Mouse (Mus musculus) left cerebral cortex, postnatal 36 days (tissue): ENCODE measurements around the gene Htr1d. TPM values are rescaled to one million over a fixed set of nuclear protein-coding genes. Genes with fewer than 3 reads are reported as not detected.

Experiments used
- DNase-seq, 2 experiments: peaks; one replicate each; pipeline ENCODE4 v3.0.0; 2021 to 2022; ENCODE audit warnings: low spot score in 2 of 2, mixed read lengths in 1 of 2
- intact Hi-C: fragments of 180-260 bp; cut with DNase I; formaldehyde crosslinking; loops from one replicate; pipeline ENCODE4 v1.15.1; 2025
- total RNA-seq, 2 experiments: library from RNA; stranded (reverse); gene quantifications; 2 replicates each; pipeline ENCODE4 v1.2.3; 2021

Gene Htr1d
- total RNA-seq, 2 experiments from 2014 or later: 1.9 to 7.2 TPM

DNA sequence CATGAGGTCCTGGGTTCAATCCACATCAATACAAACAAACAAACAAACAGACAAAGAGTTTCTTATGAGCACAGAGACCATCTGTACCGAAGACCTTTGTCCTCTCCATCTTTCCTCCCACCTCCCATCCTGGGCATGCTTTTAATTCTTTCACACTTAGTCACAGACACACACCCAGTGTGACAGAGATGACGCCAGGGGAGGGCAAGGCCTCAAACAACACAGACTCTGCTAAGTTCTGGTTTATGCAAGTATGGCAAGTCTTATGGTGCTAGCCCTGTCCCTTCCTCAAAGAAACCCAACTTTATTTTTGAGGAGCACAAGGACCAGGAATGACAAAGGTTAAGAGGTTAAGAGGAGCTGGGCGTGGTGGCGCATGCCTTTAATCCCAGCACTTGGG is 26.9 kb downstream of the Htr1d start:
- no peak for DNase-seq
- intact Hi-C loops: no loop called here

DNA sequence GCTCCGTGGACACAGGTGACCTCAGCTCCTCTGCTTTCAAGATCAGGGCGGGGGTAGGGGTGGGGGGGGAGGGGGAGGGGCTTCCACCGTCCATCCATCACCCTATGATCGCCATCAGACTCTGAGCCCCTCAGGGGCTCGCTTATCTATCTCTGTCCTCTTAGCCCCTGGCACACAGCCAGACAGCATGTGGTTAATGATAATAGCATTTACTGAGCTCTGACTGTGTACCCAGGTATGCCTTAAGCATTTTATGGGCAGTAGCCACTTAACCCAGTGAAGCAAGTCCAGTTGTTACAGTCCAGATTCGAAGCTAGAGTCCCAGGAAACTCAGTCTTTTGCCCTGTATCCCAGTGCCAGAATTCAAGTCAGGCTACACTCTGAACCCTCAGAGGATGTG is 28.2 kb downstream of the Htr1d start:
- no peak for DNase-seq
- intact Hi-C loops: no loop called here

DNA sequence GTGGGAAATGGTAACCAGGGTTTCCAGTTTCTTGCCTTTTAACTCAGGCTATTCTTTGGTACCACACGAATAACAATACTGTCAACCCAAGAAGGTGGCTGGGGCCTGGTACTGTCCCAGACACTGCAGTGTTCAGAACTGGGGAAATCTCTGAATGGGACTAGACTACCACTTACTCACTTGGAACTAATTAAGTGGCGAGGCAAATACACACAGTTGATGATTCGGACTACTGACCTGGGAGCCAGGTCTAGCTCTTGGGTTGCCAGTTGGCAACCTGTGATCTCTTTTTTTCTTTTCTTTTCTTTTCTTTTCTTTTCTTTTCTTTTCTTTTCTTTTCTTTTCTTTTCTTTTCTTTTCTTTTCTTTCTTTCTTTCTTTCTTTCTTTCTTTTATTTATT is 29.0 kb downstream of the Htr1d start:
- intact Hi-C loops: no loop called here
- no peak for DNase-seq

DNA sequence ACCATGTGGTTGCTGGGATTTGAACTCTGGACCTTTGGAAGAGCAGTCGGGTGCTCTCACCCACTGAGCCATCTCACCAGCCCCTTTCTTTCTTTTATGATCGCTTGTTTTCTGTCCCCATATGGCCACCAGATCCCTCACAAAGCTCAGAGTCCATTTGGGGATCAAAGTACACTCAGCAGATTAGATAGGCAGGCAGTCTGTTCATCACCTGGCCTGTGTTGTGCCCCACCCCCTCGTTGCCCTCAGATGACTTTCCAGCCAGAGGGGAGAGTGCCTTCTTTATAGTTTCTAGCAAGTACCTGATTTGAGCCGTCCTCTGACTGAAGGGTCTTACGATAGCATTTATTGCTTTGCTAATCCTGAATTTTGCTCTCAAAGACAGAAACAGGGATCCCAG is 29.5 kb downstream of the Htr1d start:
- DNase-seq: no peak
- intact Hi-C loops: no loop called here

DNA sequence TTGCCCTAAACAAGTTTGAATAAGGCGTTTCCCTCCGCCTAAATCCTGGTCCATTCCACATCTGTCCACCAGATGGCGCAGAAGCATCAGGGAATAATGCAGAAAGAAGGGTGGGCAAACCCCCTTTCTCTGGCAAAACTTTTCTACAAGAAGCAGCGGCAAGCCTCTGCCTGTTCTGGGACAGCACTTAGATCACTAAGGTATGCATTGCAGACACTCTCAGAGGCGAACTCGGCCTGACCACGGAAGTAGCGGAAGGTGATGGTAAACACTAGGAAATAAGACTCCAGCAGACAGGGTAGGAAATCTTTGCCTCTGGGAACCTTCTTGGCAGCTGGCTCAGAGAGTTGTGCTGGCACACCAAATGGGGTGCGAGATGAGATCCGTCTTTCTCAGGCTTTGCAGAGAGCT is 31.5 kb downstream of the Htr1d start:
- intact Hi-C loops: loop anchor here (1.0 to 5.0 kb wide), 3 partner anchors 71 to 166 kb away; partner anchors contain the start of gene Kdm1a
- DNase-seq: peak; percentile 70 to 79

DNA sequence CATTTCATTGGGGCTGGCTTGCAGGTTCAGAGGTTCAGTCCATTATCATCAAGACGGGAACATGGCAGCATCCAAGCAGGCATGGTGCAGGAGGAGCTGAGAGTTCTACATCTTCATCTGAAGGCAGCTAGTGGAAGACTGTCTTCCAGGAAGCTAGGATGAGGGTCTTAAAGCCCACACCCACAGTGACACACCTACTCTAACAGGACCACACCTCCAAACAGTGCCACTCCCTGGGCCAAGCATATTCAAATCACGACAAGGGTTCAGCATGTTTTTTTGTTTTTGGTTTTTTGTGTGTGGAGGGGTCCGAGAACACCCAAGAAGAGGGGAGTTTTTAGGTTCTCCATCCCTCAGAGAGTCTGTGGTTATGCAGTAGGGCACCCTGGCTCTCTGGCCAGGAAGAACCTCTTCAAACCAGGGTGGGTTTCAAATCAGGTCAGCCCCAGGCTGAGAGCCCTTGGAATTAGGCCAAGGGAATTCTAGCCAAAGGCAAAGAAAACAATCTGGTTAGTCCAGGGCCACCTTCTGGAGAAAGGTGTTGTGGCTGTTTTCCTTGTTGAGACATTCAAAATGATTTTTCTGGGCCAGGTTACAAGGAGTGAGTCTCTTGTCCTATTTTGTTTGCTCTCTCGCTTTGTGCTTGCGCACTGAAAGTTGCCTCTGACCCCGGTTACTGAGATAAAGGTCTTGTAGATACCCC is 33.3 kb downstream of the Htr1d start:
- no peak for DNase-seq
- intact Hi-C loops: loop anchor here (5.0 kb wide), 1 partner anchor 146 kb away; the partner anchor contains the start of gene Kdm1a

DNA sequence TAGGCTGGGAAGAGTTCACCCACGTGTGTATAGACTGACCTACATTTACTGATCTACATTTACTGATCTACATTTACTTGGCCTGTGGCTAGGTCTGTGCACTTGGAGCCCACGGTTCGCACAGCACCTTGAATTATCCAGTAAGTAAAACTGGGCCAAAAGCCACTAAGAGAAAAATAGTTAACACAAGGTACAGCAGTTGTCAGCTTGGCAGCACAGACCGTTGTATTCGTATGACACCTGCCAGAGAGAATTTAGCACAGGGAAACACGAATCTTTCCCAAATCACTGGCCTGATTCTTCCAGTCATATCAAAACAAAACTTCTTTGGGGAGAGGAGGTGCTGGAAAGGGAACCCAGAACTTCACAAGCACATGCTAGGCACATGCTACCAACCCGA is 35.0 kb downstream of the Htr1d start:
- intact Hi-C loops: loop anchor here (5.0 kb wide), 1 partner anchor 144 kb away; the partner anchor contains the start of gene Kdm1a
- no peak for DNase-seq

DNA sequence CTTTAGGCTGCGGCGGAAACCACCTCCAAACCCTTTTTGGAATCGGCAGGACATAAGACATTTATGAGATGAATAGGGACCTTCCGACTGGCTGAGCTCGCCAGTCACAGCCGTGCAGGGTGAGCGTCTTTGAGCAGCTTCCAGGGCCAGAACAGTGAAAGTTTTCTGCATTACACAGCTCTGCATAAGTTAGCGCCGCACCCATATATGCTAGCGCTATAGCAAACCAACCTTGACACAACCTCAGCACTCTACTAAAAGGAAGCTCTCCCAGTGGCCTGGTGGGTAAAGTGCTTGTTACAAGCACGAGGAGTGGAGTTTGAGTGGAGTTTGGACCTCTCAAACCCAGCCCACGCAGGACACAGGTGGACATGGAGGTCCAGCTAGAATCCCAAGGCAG is 35.9 kb downstream of the Htr1d start:
- intact Hi-C loops: loop anchor here (5.0 kb wide), 1 partner anchor 143 kb away; the partner anchor contains the start of gene Kdm1a
- no peak for DNase-seq

DNA sequence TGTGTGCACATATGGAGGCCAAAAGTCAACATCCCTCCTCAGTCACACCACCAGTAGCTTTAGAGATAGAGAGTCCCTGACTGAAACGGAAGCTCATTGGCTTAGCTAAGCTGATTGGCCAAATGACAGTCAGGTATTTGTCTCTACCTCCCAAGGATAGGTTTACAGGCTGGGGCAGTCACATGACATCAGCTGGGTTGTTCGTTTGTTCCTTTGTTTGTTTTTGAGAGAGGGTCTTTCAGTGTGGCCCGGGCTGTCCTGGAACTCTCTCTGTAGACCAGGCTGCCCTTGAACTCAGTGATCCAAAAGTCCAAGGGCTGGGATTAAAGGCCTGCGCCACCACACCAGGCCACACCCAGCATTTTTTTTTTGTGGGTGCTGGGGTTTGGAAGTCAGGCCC is 37.9 kb downstream of the Htr1d start:
- no peak for DNase-seq
- intact Hi-C loops: no loop called here

DNA sequence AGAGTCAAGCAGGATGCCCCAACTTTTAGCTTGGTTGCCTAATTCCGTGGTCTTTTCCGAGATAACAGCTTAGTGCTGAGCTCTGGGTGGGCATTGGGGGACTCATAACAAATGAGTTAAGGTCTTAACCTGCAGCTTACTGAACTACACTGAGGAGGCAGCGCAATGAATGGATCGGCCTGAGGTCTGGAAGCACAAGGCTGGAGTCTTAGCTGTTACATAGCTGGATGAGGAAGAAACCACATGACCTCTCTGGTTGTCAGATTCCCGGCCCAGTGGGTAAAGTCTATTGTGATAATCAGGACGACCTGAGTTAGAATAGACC is 38.4 kb downstream of the Htr1d start:
- DNase-seq: peak in 1 of 2 experiments; percentile 23
- intact Hi-C loops: no loop called here

DNA sequence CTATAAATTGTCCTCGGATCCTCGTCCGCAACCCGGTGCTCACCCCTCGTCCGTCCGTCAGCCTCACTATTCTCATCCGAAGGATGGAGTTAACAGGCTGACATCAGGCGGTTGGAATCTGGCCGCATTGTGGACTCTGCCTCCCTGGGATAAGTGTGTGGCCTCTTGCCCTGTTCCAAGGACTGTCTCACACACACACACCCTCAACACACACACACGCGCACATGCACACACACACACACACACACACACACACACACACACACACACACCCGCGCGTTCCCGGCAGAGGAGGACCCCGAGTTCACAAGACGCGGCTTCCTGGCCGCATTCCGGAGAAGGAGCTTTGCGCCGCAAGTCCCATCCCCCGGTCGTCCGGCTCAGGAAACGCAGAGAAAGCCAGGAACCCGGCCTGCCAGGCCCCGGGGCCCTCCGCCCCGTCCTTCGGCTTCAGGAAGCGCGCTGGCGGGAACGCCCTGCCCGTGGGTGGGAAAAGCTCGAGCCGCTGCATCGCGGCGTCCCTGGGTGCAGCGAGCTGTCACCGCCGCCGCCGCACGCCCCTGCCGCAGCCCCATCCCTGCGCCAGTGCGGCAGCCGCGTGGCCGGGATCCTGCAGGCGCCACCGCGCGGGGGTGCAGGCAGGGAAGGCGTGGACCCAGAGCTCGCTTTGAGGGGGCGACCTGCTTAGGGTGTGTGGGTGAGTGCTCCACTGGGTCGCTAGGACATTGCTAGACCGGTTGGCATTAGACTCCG is 38.9 kb downstream of the Htr1d start, which contains the start of gene 6030445D17Rik:
6030445D17Rik (plus strand) TSS at position 165 of the 753 bp plus-strand sequence.
- DNase-seq: peak; percentile 78 to 86
- intact Hi-C loops: no loop called here

DNA sequence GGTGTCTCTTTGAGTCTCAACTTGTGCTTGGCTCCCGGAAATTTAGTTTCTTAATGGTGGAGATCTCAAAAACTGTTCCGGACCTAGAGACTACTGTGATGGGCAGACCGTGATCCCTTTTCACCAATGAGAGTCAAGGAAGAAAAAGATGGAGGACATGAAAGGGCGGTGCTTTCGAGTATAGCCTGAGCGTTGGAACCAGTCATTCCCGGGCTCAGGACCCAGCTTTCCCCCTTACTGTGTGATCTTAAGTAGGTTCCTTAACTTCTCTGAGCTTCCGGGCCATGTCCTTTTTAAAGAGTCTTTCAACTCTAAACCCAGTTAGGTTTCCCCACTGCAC is 39.5 kb downstream of the Htr1d start:
- intact Hi-C loops: no loop called here
- DNase-seq: no peak

DNA sequence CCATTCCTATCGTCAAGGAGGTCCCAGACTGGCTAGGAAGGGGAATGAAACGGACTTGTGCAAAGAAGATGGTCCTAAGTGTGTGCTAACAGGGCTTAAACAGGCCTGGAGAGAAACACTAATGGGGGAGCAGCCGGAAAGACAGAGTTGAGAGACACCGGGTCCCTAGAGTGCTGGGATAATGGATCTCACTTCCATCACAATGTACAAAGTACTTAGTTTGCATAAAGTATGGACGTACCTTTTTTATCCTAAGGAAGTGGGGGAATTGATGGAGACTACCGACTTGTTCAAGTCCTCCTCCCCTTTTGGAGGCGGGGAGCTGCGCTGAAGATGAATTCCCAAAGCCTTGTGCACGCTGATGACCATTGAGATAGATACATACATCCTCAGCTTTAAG is 40.1 kb downstream of the Htr1d start:
- intact Hi-C loops: no loop called here
- DNase-seq: no peak

DNA sequence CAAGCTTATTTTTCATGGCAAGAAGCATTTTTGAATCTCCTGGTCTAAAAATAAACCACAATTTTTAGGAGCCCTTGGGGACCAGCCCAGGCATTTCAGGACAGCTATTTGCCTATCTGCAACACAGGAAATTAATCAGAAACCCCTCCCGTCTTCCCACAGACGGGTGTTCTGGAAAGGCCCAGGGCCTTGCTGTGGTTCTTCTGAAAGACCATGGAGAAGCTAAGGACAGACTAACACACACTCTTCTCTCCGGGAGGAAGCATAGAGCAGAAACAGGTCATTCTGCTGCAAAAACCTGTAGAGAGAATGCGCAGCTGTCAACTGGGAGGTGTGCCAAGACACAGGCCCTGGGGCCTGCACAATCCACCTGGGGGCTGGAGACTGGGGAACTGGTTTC is 42.9 kb downstream of the Htr1d start:
- intact Hi-C loops: no loop called here
- DNase-seq: no peak

DNA sequence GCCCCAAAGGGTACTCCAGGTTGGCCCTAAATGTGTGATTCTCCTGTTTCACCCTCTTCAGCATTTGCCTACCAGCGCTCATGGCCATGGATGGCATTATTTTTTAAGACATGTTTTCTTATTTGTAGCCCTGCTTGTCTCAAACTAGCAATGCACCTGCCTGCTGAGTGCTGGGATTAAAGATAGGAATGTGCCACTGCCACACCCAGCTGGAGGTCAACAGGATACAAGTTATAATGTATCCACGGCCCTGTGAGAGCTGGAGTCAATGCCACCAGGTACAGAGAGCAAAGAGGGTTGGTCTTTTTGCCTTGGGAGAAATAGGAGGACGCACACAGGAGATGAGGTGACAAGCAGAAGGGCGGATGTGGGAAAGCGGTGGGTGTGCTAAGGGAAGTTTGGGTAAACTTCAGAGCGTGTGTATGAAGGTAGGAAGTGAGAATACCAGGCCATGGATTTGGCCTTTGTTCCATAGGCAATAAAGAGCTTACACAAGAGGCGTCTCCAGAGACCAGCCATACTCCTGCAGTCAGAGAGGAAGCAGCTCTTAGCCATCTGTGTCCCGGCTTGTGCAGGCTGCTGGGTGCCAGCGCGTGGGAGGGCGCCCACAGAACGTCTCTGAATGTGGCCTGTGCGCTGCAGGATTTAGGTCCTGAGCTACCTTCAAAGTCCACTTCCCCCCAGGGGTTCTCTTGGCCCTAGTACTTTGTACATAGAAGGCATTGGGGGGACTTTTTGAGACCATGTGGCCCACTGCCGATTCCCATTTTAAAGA is 45.4 kb downstream of the Htr1d start:
- intact Hi-C loops: no loop called here
- peak; percentile 69 to 80 for DNase-seq

DNA sequence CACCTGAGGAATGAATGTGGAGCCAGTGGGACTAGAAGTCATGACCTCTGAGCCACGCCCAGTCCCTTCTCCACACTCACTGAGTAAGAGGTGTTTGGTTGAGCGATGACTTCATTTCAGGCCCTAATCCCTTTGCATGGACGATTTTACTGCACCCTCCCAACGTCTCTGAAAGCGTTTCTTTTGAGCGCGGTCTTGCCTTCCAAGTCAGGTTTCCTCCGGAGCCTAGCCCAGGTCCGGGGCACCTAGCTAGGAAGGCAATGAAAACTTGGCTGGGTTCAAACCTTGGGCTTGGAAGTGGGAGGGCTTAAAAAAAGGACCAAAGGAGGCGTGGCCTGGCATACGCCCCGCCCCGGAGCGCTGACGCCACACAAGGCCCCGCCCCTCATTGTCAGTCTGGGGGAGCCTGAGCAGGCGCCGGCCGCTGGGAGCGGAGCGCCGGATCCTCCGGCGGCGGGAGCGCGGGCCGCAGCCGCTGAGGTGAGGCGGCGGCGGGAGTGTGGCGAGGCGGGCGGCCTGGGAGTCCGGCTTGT is 46.1 kb downstream of the Htr1d start, which contains the start of gene Luzp1:
Luzp1 (plus strand) TSS at position 391 of the 533 bp plus-strand sequence.
- intact Hi-C loops: no loop called here
- DNase-seq: peak; percentile 91 to 93

DNA sequence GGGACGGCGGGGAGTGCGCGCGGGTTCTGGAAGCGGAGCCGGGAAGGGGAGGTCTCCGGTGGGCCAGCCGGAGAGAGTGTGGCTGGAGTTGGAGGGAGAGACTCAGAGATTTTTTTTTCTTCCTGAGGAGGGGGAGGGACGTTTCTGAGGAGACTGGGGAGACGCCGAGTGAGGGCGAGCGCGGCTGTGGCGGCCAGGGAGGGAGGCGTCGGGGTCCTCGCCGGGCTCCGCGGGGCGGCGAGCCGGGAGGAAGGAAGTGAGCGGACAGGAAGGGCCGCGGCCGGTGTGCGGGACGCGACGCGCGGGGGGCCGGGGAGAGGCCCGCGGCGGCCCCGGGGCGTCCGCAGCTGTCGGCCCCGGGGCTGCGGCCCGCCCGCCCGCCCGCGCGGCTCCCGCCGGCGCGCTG is 46.6 kb downstream of the Htr1d start:
- intact Hi-C loops: loop anchor here (5.0 kb wide), 1 partner anchor 47 kb away; no protein-coding TSS in a partner anchor
- no peak for DNase-seq

DNA sequence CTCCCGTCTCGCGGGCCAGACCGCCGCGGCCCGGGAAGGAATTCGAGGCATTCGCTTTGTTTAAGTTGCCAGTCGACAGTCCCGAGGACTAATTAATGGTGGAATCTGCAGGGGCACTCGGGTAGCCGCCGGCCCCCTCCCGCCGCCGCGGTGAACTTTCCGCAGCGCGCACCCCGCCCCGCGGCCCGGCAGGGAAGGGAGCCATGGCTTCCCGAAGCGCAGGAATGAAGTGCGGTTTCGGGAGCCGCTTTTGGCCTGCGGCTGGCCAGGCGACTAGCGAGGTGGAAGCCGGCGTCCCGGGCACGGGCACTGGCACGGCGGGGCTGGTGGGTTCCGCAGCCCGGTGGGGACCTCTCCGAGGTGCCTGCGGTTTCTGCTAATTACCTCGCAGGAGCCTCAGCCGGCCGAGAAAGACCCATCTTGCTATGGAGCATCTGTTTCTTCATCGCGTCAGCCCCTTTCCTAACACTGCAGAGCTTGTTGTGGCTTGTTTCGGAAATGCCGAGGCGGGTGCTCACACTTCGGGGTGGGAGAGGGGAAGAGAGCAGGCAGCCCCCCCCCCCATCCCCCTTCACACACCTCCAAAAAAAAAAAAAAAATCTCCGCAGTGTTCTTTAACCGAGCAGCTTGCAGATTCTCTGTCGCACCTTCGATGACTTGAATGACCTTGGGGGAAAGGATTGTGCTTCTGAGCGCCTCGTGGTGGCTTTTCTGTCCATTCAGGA is 47.2 kb downstream of the Htr1d start:
- DNase-seq: peak; percentile 57 to 70
- intact Hi-C loops: loop anchor here (5.0 kb wide), 1 partner anchor 47 kb away; no protein-coding TSS in a partner anchor

DNA sequence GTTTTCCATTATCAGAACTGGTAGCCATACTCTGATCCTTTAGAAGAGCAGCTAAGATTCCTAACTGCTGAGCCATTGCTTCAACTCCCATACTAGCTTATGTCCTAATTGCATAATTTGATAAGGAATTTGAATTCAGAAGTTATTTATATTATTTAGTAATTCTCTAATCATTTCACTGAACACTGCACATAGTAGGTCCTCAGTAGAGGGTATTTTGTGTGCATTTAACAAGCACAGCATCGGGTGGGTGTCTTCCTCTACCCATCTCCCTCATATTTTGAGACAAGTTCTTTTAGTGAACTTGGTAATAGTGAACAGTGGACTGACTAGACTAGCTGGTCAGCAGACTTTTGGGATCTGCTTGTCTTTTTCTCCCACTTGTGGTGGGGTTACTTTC is 53.4 kb downstream of the Htr1d start:
- intact Hi-C loops: no loop called here
- no peak for DNase-seq
